Mouse (Mus musculus) kidney, postnatal 25 days (tissue): Measurements from ENCODE around the gene Znrf1.

ENCODE experiments used
- DNase-seq, 2 experiments: peaks; one replicate each; pipeline ENCODE4 v3.0.0; 2021; ENCODE audit warnings: mixed read lengths in 2 of 2

The Znrf1 gene

GRCm38 (mm10) chr8:111535491-111535890, 406 bp upstream of the Znrf1 start:
- DNase-seq: no peak

- peak; percentile 37 to 70 for DNase-seq
These were observed 1.3 kb downstream of the Znrf1 start for GRCm38 (mm10) chr8:111536978-111537764.

- no peak for DNase-seq
These were observed 1.9 kb downstream of the Znrf1 start for GRCm38 (mm10) chr8:111537765-111538158.

- peak; percentile 39 to 66 for DNase-seq
These were observed 2.3 kb downstream of the Znrf1 start for GRCm38 (mm10) chr8:111538194-111538593.

GRCm38 (mm10) chr8:111539422-111540076, 3.7 kb downstream of the Znrf1 start:
- DNase-seq: no peak

GRCm38 (mm10) chr8:111543712-111544380, 7.9 kb downstream of the Znrf1 start:
- no peak for DNase-seq

- DNase-seq: no peak
These were observed 9.7 kb downstream of the Znrf1 start for GRCm38 (mm10) chr8:111545406-111546156.

- no peak for DNase-seq
These were observed 11.2 kb downstream of the Znrf1 start for GRCm38 (mm10) chr8:111547144-111547543.

GRCm38 (mm10) chr8:111548201-111548600, 12.3 kb downstream of the Znrf1 start:
- DNase-seq: no peak

GRCm38 (mm10) chr8:111550002-111550870, 14.3 kb downstream of the Znrf1 start:
- peak; percentile 10 to 38 for DNase-seq

GRCm38 (mm10) chr8:111551511-111552130, 15.7 kb downstream of the Znrf1 start:
- no peak for DNase-seq

- no peak for DNase-seq
These were observed 25.9 kb downstream of the Znrf1 start for GRCm38 (mm10) chr8:111561824-111562223.

GRCm38 (mm10) chr8:111562274-111562803, 26.4 kb downstream of the Znrf1 start:
- no peak for DNase-seq

GRCm38 (mm10) chr8:111563075-111563474, 27.2 kb downstream of the Znrf1 start:
- DNase-seq: no peak

GRCm38 (mm10) chr8:111563687-111564086, 27.8 kb downstream of the Znrf1 start:
- no peak for DNase-seq

GRCm38 (mm10) chr8:111564093-111564492, 28.2 kb downstream of the Znrf1 start:
- DNase-seq: no peak

- no peak for DNase-seq
These were observed 29.9 kb downstream of the Znrf1 start for GRCm38 (mm10) chr8:111565784-111566191.

GRCm38 (mm10) chr8:111566326-111566725, 30.4 kb downstream of the Znrf1 start:
- DNase-seq: no peak

GRCm38 (mm10) chr8:111567571-111567970, 31.7 kb downstream of the Znrf1 start:
- DNase-seq: no peak

- no peak for DNase-seq
These were observed 32.1 kb downstream of the Znrf1 start for GRCm38 (mm10) chr8:111568029-111568428.

- DNase-seq: no peak
These were observed 34.0 kb downstream of the Znrf1 start for GRCm38 (mm10) chr8:111569926-111570325.
